Mouse (Mus musculus): Measurements from ENCODE around the gene Hipk2. TPM values are rescaled to one million over a fixed set of nuclear protein-coding genes. Genes with fewer than 3 reads are reported as not detected.

Hipk2 gene
- polyA plus RNA-seq, 1 experiment from 2014 or later, result 45.3 TPM

DNA sequence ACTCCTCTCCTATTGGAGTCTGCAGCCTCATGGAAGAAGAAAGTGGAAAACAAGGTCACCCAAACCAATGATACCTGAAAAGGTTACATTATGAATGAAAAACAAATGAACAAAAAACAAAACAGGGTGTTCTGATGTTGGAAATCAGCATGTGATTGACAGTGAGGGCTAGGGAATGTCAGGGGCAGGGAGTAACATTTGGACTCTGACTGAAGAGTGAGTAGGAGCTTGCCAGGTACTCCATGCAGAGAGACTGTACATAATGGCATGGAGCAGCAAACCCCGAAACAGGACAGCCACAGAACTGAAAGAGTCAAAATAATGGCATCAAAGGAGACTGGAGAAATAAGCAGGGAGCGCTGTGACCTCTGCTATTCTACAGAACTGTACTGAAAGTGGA lies 15.7 kb downstream of the Hipk2 start:
- Histone ChIP-seq H3K27me3 (replicated peaks) (no peaks in the 10 kb centered on the region), H3K4me1 (peaks cover 16% of the 10 kb centered on the region), H3K9me3 (no peaks in the 10 kb centered on the region), H3K27ac (no peak overlapping the region), H3K4me2 (no peak overlapping the region), H3K9ac (no peak overlapping the region), H3K36me3 (replicated peaks) (no peaks in the 10 kb centered on the region), H3K4me3 (no peak overlapping the region)
- 87% methylated on average over 2 of the region's 2 CpGs for WGBS
- ATAC-seq (replicated peaks), result no peak

DNA sequence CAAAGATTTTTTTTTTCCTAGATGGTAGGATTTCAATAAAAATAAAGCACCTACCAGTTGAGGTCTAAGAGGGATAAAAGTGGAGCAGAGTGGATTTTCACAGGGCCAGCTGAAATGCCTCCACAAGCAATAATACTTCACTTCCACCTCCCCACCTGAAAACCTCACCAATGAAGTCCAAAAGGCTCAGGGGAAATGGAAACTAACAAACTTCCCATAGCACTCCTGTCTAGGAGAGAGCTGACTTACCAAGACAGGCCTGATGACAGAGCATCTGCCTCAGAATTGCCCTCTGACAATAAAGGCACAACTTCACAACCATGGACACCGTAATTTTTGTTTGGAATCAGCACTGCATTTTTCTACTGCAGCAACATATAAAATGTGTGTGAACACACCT lies 16.1 kb downstream of the Hipk2 start:
- Histone ChIP-seq H3K9ac (no peak overlapping the region), H3K36me3 (replicated peaks) (no peaks in the 10 kb centered on the region), H3K4me3 (no peak overlapping the region), H3K27me3 (replicated peaks) (no peaks in the 10 kb centered on the region), H3K9me3 (no peaks in the 10 kb centered on the region), H3K4me1 (peaks cover 18% of the 10 kb centered on the region), H3K4me2 (no peak overlapping the region), H3K27ac (no peak overlapping the region)
- ATAC-seq (replicated peaks), result no peak
- 97% methylated on average over 1 of the region's 1 CpGs for WGBS

DNA sequence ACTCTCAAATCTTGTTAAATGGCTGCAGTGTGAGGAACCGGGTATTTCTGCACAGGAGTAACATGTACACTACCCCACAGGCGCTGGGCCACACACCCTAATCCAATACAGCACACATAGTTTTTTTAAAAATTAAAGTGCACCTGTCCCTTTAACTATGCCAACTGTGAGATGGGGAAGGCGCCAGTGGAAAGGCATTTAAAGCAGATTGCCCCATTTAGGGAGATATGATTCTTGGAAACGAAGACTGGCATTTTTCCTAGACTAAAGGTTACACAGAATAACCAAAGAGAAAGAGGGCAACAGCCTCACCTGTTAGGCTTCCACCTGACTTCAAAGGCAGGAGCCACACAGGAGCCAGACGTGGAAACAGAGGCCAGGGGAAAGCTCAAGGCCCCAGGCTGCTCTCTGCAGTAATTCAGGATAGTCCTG lies 22.4 kb downstream of the Hipk2 start:
- 0 out of 2 replicates have a peak overlapping the region, but pooled peaks have one; percentile 2 for H3K27ac ChIP-seq

DNA sequence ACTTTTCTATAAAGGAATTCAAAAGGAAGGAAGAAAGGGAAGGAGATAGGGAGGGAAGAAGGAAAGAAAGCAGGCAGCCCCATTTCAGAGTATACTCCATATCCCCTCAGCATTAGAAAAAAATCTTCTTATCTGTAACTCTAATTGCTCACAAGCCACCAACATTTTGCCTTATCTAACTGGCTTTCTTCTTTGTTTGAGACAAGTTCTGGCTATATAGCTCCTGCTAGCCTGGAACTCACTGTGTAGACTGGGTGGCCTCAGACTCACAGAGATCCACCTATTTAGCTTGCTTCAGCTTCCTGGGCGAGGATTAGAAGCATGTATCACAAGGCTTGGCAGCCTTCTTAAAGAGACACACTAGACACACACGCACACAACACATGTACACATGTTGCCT lies 24.2 kb downstream of the Hipk2 start:
- no peak overlapping the region for H3K27ac ChIP-seq
- no peak overlapping the region for H3K4me3 ChIP-seq
- H3K36me3 ChIP-seq (replicated peaks), result no peaks in the 10 kb centered on the region
- H3K9ac ChIP-seq, result no peak overlapping the region
- WGBS, result 84% methylated on average over 2 of the region's 2 CpGs
- ATAC-seq (replicated peaks), result no peak
- no peaks in the 10 kb centered on the region for H3K9me3 ChIP-seq
- no peaks in the 10 kb centered on the region for H3K27me3 ChIP-seq (replicated peaks)
- peaks cover 62% of the 10 kb centered on the region for H3K4me1 ChIP-seq
- H3K4me2 ChIP-seq, result no peak overlapping the region

More for the DNA sequence above, 22.4 kb downstream of the Hipk2 start:
- Histone ChIP-seq H3K36me3 (replicated peaks) (no peaks in the 10 kb centered on the region), H3K4me3 (no peak overlapping the region), H3K9ac (no peak overlapping the region), H3K4me1 (peaks cover 46% of the 10 kb centered on the region), H3K9me3 (no peaks in the 10 kb centered on the region), H3K27me3 (replicated peaks) (no peaks in the 10 kb centered on the region), H3K4me2 (no peak overlapping the region)
- ATAC-seq (replicated peaks), result no peak
- 70% methylated on average over 5 of the region's 5 CpGs for WGBS

DNA sequence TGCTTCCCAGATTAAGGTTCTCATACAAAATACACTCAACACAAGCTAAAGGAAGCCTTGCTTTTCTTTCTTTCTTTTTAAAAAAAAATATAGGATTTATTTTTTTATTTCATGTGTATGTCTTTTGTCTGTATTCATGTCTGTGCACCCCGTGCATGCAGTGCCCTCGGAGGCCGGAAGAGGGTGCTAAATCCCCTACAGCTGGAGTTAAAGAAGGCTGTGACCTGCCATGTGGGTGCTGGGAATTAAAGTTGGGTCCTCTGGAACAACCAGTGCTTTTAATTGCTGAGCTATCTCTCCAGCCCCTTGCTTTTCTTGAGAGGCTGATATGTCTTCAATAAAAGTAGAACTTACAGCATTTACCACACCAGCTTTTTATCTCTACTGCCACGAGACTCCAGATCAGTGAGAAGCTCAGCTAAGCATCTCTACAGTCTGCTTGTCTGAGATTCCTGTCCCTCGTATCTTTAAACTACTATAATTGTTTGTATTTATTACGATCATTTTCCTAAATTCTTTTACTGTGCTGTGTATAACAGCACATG lies 25.2 kb downstream of the Hipk2 start:
- Histone ChIP-seq H3K36me3 (replicated peaks) (no peaks in the 10 kb centered on the region), H3K27me3 (replicated peaks) (no peaks in the 10 kb centered on the region), H3K27ac (no peak overlapping the region), H3K4me2 (no peak overlapping the region), H3K9me3 (no peaks in the 10 kb centered on the region), H3K4me1 (peaks cover 68% of the 10 kb centered on the region), H3K4me3 (no peak overlapping the region), H3K9ac (no peak overlapping the region)
- 89% methylated on average over 6 of the region's 6 CpGs for WGBS
- ATAC-seq (replicated peaks), result no peak

DNA sequence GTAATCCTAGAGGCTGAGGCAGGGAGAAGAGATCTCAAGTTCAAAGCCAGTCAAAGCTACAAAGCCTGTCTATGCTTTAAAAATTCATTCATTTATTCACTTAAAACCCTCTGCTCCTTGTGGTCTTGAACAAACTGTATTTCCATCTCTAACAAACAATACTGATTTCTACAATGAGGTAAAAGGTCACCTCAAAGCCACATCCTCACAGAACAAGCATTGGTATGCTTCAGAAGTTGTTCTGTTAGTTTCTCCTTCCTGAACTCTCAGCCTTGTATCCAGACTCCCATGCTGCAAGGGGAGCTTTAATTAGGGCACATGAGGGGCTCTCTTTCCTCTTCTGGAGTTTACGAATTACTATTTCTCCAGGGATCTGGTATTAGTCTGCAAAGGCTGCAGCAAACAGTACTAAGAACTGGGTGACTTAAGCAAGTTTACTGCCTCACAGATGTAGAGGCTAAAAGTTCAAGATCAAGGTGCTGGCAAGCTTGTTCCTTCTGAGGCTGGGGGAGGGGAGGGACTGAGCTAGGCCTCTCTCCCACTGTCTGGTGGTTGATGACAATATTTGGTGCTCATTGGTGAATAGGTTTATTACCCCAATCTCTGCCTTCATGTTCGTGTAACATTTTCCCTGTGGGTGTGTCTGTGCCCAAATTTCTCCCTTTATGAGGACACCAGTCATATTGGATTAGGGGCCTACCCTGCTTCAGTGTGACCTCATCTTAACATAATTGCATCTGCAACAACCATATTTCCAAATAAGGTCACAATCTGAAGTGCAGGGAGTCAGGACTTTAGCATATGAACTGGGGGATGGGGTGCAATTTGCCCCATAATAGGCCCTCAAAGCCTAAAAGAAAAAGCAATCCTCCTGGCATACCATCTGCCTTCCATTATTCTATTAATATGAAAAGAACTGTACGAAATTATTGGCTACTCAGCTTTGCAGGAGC lies 27.7 kb downstream of the Hipk2 start:
- WGBS, result 34% methylated on average over 3 of the region's 3 CpGs
- H3K4me3 ChIP-seq, result no peak overlapping the region
- ATAC-seq (replicated peaks), result no peak
- no peak overlapping the region for H3K9ac ChIP-seq
- H3K27ac ChIP-seq, result no peak overlapping the region
- H3K36me3 ChIP-seq (replicated peaks), result no peaks in the 10 kb centered on the region
- no peaks in the 10 kb centered on the region for H3K9me3 ChIP-seq
- no peak overlapping the region for H3K4me2 ChIP-seq
- no peaks in the 10 kb centered on the region for H3K27me3 ChIP-seq (replicated peaks)
- peaks cover 55% of the 10 kb centered on the region for H3K4me1 ChIP-seq

DNA sequence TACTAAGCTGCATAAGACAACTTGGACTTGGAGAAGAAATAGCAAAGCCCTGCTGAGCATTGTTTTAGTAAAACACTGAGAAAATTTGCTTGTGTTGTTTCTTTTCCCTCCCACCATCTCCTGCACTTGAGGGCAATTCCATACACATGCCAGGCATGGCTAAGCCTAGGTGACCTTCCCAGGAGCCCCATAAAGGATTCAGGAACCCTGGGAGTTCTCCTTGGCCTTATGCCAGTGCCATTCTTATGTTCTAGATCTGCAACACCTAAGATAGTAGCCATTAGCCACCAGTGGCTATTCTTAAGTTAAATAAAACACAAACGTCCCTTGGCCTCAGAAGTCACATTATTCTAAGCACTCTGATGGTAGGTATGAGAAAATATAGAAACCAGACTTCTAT lies 28.5 kb downstream of the Hipk2 start:
- H3K4me3 ChIP-seq, result no peak overlapping the region
- no peak overlapping the region for H3K9ac ChIP-seq
- peaks cover 47% of the 10 kb centered on the region for H3K4me1 ChIP-seq
- no peaks in the 10 kb centered on the region for H3K9me3 ChIP-seq
- 70% methylated on average over 1 of the region's 1 CpGs for WGBS
- no peaks in the 10 kb centered on the region for H3K27me3 ChIP-seq (replicated peaks)
- H3K36me3 ChIP-seq (replicated peaks), result no peaks in the 10 kb centered on the region
- no peak overlapping the region for H3K27ac ChIP-seq
- H3K4me2 ChIP-seq, result no peak overlapping the region
- no peak for ATAC-seq (replicated peaks)

DNA sequence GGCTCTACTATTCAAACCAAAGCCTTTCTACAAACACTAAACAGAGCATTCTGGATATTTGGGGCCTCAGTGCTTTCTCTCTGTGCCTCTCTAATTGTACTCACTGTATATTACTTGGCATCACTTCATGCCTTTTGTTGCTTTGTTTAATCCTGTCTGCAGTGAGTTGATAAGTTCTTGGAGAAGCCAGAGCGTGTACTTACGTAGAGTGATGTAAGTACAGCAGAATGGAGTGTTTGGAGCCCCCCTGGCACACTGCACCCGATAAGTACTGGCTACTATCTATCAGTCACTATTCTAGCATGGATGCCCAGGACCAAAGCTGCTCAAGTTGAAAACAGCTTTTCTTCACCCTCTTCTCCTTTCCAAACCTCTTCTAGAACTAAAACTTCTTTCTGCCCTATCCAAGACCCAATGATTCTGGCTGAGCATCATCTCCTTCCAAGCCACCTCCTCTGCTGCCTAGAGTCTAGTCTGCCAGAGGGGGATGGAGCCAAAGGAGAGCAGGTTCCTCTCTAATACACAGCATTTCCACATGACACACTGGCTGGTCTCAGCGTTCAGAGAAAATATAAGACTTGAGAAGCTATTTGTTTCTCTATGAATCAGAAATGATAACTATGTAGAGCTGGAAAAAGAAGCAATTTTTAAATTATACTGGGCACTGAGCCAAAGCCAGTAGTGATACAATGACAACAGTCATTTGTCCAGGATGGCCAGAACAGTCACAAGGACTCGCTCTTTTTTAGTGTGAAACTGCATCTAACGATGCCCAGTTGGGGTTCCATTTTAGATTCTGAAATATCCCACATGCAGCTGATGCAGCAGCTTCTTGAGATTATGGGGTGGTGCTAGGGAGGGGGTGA lies 29.4 kb downstream of the Hipk2 start:
- no peak overlapping the region for H3K4me3 ChIP-seq
- H3K27ac ChIP-seq, result no peak overlapping the region
- no peaks in the 10 kb centered on the region for H3K9me3 ChIP-seq
- no peak overlapping the region for H3K4me2 ChIP-seq
- H3K27me3 ChIP-seq (replicated peaks), result no peaks in the 10 kb centered on the region
- H3K9ac ChIP-seq, result no peak overlapping the region
- no peaks in the 10 kb centered on the region for H3K36me3 ChIP-seq (replicated peaks)
- 63% methylated on average over 6 of the region's 6 CpGs for WGBS
- peaks cover 41% of the 10 kb centered on the region for H3K4me1 ChIP-seq
- ATAC-seq (replicated peaks), result 0 out of 2 replicates have a peak, but pooled peaks have one; percentile 15

DNA sequence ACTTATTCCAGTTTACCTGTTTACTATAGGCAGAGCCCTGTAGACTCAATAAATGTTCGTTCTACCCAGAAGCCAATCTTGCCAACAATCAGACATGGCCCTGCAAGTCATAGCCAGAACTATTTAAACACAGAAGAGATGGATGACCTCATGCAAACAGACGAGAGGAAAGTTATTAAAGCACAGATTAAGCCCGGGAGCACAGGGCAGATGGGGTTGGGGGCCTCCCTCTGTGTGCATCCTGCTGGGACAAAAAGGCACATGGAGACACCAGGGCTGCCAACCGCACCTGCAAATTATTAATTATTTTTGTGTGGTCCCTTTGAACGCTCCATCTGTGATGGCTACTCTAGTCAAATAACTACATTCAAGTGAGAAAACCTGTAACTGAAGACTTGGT lies 30.1 kb downstream of the Hipk2 start:
- Histone ChIP-seq H3K27ac (no peak overlapping the region), H3K4me1 (peaks cover 45% of the 10 kb centered on the region)
- 60% methylated on average over 5 of the region's 5 CpGs for WGBS

DNA sequence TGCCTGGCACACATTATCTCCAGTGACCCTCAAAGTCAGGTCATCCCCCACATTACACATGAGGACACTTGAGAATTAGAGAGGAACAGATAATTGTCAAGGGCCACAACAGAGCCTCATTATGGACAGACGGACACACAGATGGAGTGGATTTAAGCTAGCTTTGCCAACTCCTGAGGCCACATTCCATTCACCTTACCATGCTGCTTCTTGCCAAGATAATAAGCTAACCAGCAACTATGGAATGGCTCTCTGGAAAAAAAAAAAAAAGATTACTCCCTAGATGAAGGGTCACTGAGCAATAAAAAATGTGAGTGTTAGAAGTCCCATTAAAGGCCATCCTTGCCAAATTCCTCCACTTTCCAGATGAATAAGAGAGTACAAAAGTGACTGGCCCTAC lies 30.8 kb downstream of the Hipk2 start:
- H3K4me2 ChIP-seq, result no peak overlapping the region
- H3K27me3 ChIP-seq (replicated peaks), result no peaks in the 10 kb centered on the region
- H3K9ac ChIP-seq, result no peak overlapping the region
- peaks cover 52% of the 10 kb centered on the region for H3K4me1 ChIP-seq
- H3K4me3 ChIP-seq, result no peak overlapping the region
- 65% methylated on average over 1 of the region's 1 CpGs for WGBS
- no peak overlapping the region for H3K27ac ChIP-seq
- no peaks in the 10 kb centered on the region for H3K36me3 ChIP-seq (replicated peaks)
- no peaks in the 10 kb centered on the region for H3K9me3 ChIP-seq
- ATAC-seq (replicated peaks), result no peak

More for the DNA sequence above, 30.1 kb downstream of the Hipk2 start:
- no peaks in the 10 kb centered on the region for H3K36me3 ChIP-seq (replicated peaks)
- no peak overlapping the region for H3K4me2 ChIP-seq
- no peak overlapping the region for H3K9ac ChIP-seq
- H3K9me3 ChIP-seq, result no peaks in the 10 kb centered on the region
- ATAC-seq (replicated peaks), result no peak
- no peak overlapping the region for H3K4me3 ChIP-seq
- no peaks in the 10 kb centered on the region for H3K27me3 ChIP-seq (replicated peaks)

DNA sequence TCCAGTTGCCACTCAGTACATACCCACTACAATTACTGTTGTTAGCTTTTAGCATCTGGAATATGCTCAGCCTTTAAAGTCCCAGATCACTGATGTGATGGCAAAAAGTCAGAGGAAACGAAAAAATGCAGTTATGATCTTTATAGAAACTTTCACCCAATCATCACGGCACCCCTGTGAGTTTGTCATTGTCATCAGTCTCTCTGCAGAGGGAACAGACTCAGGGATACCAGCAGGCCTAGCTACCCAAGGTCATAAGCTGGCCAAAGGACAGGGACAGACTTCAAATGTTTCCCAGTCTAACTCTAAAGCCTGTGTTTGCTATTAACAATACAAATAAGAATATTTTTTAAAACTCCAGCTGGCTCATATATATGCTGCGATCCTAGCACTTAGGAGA lies 34.4 kb downstream of the Hipk2 start:
- no peaks in the 10 kb centered on the region for H3K27me3 ChIP-seq (replicated peaks)
- H3K4me3 ChIP-seq, result no peak overlapping the region
- no peak overlapping the region for H3K9ac ChIP-seq
- WGBS, result 86% methylated on average over 3 of the region's 3 CpGs
- peaks cover 39% of the 10 kb centered on the region for H3K4me1 ChIP-seq
- H3K27ac ChIP-seq, result no peak overlapping the region
- H3K36me3 ChIP-seq (replicated peaks), result no peaks in the 10 kb centered on the region
- H3K9me3 ChIP-seq, result no peaks in the 10 kb centered on the region
- no peak for ATAC-seq (replicated peaks)
- no peak overlapping the region for H3K4me2 ChIP-seq

DNA sequence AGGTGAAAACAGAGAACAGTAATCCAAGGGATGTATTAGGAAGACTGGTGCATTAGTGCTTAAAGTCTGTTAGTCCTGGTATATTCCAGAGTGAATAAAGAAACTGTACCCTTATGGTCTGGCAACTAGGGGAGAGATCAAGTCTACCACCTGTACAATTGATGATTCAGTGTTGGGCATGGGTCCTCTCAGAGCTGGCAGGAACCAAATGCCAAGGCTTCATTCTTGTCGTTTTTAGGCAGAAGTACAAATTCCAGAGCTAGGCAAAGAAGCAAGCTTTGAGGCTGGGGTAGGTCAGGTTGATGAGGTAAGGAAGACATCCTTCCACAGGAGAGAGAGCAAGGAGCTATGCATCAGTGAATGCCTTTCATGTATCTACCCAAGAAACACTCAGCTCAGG lies 35.2 kb downstream of the Hipk2 start:
- WGBS, result 87% methylated on average over 1 of the region's 1 CpGs
- Histone ChIP-seq H3K4me2 (no peak overlapping the region), H3K27ac (0 out of 2 replicates have a peak overlapping the region, but pooled peaks have one; percentile 26), H3K9me3 (no peaks in the 10 kb centered on the region), H3K27me3 (replicated peaks) (no peaks in the 10 kb centered on the region), H3K4me3 (no peak overlapping the region), H3K36me3 (replicated peaks) (no peaks in the 10 kb centered on the region), H3K9ac (no peak overlapping the region), H3K4me1 (peaks cover 31% of the 10 kb centered on the region)
- ATAC-seq (replicated peaks), result no peak
